Mouse (Mus musculus) heart, postnatal 0 days (tissue): ENCODE results near the gene Olfr1416. TPM values are rescaled to one million over a fixed set of nuclear protein-coding genes. Genes with fewer than 3 reads are reported as not detected.
"Not testable (repeated sequence)": the region's sequence is repeated elsewhere in the genome, so short reads cannot be mapped to it uniquely, and the experiment has no call there.

Experiments
- ATAC-seq: fragments of 200-750 bp; cut with Nextera tagmentation; 2 replicates; pipeline ENCODE4 v1.8.0; 2017; ENCODE audit warnings: low read depth, moderate number of reproducible peaks, moderate library complexity; ENCODE audit not compliant: insufficient read depth
- DNase-seq: peaks from one replicate; pipeline ENCODE4 v3.0.0-alpha.2; 2016; ENCODE audit warnings: low spot score
- H3K27ac ChIP-seq: fragments of 300-500 bp; sonication (generic); 2 replicates; pipeline ENCODE4 v1.5.1; 2014; ENCODE audit warnings: low read depth, mild to moderate bottlenecking
- H3K27me3 ChIP-seq: fragments of 300-500 bp; sonication (generic); 2 replicates; pipeline ENCODE4 v1.6.1; 2014; ENCODE audit warnings: low read length, mixed read lengths; ENCODE audit not compliant: control insufficient read depth, insufficient read depth
- H3K36me3 ChIP-seq: fragments of 300-500 bp; sonication (generic); replicated peaks from 2 replicates; pipeline ENCODE4 v1.6.1; 2014; ENCODE audit warnings: low read length, mixed read lengths; ENCODE audit not compliant: control insufficient read depth, insufficient read depth
- H3K4me1 ChIP-seq: fragments of 300-500 bp; sonication (generic); 2 replicates; pipeline ENCODE4 v1.6.1; 2014; ENCODE audit warnings: antibody characterized with exemption; ENCODE audit not compliant: control insufficient read depth, insufficient read depth
- H3K4me2 ChIP-seq: fragments of 300-500 bp; sonication (generic); 2 replicates; pipeline ENCODE4 v1.6.1; 2014; ENCODE audit warnings: low read depth, mild to moderate bottlenecking, low read length, moderate library complexity
- H3K4me3 ChIP-seq: fragments of 300-500 bp; sonication (generic); 2 replicates; pipeline ENCODE4 v1.5.1; 2014; ENCODE audit warnings: low read depth, low read length
- H3K9ac ChIP-seq: fragments of 300-500 bp; sonication (generic); replicated peaks from 2 replicates; pipeline ENCODE4 v1.6.1; 2014; ENCODE audit warnings: low read depth, low read length, mixed read lengths
- H3K9me3 ChIP-seq: fragments of 300-500 bp; sonication (generic); replicated peaks from 2 replicates; pipeline ENCODE4 v1.6.1; 2016; ENCODE audit warnings: low read length; ENCODE audit not compliant: control insufficient read depth
- CTCF ChIP-seq: IDR thresholded peaks from 2 replicates; pipeline ENCODE4 v1.5.1; 2016; ENCODE audit warnings: antibody characterized with exemption, control low read depth, low read depth
- EP300 ChIP-seq: IDR thresholded peaks from 2 replicates; pipeline ENCODE4 v1.6.1; 2016; ENCODE audit warnings: antibody characterized with exemption, low read depth
- WGBS: fragments of 180-500 bp; shearing (Covaris S2); extraction: QIAGEN DNeasy Blood & Tissue Kit; methylation state at CpG from one replicate; pipeline ENCODE4 v1.1.7; 2014; 5-methylcytosine and 5-hydroxymethylcytosine counted together
- polyA plus RNA-seq: library from polyadenylated mRNA; unstranded; fragments of >200 nt; fragmentation: Nextera tagmentation; extraction: Ambion mirVana; gene quantifications from 2 replicates; pipeline ENCODE4 v1.2.1, GENCODE M21; 2015
- total RNA-seq: library from RNA; depleted of rRNA; stranded (reverse); fragments of >200 nt; gene quantifications from 2 replicates; pipeline ENCODE4 v1.2.3, GENCODE M21; 2014; ENCODE audit warnings: low replicate concordance; rRNA removed

Olfr1416 gene
- total RNA-seq (not detected in 2 replicates), polyA plus RNA-seq (not detected in 2 replicates)

GRCm38 (mm10) chr1:92485013-92485412, at the start of gene Olfr1416:
Olfr1416 (minus strand) TSS chr1:92485113.
- H3K9ac ChIP-seq = no peak within 1 kb of the TSS
- DNase-seq = no peak
- H3K9me3 ChIP-seq = 0 out of 2 replicates have a peak, but pooled peaks cover 3% of the 10 kb centered on the region
- H3K4me2 ChIP-seq = no peak within 1 kb of the TSS
- ATAC-seq = no peak
- no peaks in the 10 kb centered on the region for H3K27me3 ChIP-seq
- no peaks in the 10 kb centered on the region for H3K36me3 ChIP-seq
- TF ChIP-seq CTCF (no peak), EP300 (no peak)
- H3K4me1 ChIP-seq = no peaks in the 10 kb centered on the region
- no peak within 1 kb of the TSS for H3K4me3 ChIP-seq
- no peak within 1 kb of the TSS for H3K27ac ChIP-seq

DNA sequence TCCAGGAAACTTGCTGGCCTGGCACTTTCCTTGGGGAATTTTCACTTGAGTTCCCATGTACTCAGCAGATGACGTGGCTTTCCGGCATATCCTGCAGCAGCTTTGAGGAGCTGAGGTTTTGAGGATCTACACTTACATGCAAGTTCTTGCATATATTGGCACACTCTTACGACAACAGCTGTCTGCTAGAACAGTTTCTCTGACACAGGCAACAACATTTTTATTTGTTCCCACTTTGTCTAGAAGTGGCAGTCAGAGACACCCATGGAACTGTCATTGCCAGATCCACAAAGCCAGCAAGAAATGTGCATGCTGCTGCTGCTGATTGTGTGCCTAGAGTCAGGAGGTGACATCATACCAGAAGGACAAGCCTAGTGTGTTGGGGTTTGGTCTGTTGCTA, 38.9 kb upstream of the Olfr1416 start:
- ATAC-seq = no peak
- H3K27ac ChIP-seq = no peak overlapping the region
- TF ChIP-seq CTCF = no peak
- no peak overlapping the region for H3K4me3 ChIP-seq
- H3K36me3 ChIP-seq = no peaks in the 10 kb centered on the region
- H3K4me2 ChIP-seq = no peak overlapping the region
- H3K27me3 ChIP-seq = no peaks in the 10 kb centered on the region
- no peaks in the 10 kb centered on the region for H3K9me3 ChIP-seq
- DNase-seq = no peak
- H3K4me1 ChIP-seq = no peaks in the 10 kb centered on the region
- no peak overlapping the region for H3K9ac ChIP-seq
- WGBS = 77% methylated on average over 3 of the region's 3 CpGs

- DNase-seq = peak; percentile 36
- Histone ChIP-seq H3K9ac (no peak overlapping the region), H3K4me3 (no peak overlapping the region), H3K4me1 (no peaks in the 10 kb centered on the region), H3K4me2 (no peak overlapping the region), H3K9me3 (no peaks in the 10 kb centered on the region), H3K27me3 (no peaks in the 10 kb centered on the region), H3K36me3 (no peaks in the 10 kb centered on the region), H3K27ac (no peak overlapping the region)
- no peak for ATAC-seq
- WGBS = 17% methylated on average over 10 of the region's 10 CpGs
- TF ChIP-seq EP300 (no peak), CTCF (peak; percentile 52)
Measured at GRCm38 (mm10) chr1:92521376-92521775, 36.5 kb upstream of the Olfr1416 start.

DNA sequence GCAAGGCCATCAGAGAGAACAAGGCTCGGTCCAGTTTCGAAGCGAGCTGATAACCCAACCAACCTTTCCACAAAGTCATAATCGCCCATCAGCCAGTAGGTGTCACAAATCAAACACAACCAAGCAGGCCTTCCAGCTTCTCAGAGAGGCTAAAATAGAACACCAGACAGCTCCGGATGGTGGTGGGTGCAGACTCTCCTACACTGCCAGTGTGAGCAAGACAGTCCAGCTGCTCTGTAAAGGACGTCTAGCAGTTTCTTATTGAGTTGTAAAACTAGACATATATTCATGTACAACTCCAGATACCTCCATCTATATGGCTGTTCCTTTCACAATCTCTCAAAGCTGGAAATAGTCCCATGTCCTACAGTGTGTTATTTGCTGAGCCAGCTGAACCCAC, 34.1 kb upstream of the Olfr1416 start:
- Histone ChIP-seq H3K4me1 (no peaks in the 10 kb centered on the region), H3K36me3 (no peaks in the 10 kb centered on the region), H3K27ac (no peak overlapping the region), H3K4me3 (no peak overlapping the region), H3K9ac (no peak overlapping the region), H3K9me3 (no peaks in the 10 kb centered on the region), H3K4me2 (no peak overlapping the region), H3K27me3 (no peaks in the 10 kb centered on the region)
- TF ChIP-seq EP300 (no peak), CTCF (no peak)
- DNase-seq (no peak), ATAC-seq (no peak)
- 66% methylated on average over 6 of the region's 6 CpGs for WGBS

DNA sequence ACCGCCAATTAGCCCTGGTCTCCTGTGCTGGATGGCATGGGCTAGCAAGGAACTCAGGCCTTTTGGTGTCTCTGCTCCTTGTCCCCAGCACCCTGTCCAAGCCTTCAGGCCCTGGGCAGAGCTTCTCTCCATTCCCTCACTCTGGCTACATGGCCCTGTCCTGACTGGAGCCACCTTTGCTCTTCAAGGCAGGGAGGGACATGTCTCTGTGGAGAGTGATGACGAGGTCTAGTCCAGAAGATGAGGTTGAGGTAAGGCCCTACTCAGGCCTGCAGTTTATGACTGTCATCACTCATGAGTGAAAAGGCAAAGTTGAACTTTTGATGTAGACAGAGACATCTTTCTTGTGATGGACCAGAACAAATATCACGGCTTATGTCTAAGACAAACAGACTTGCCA, 33.6 kb upstream of the Olfr1416 start, which contains the start of gene Olfr1414:
Gene Olfr1414, minus strand, starts transcription at position 101 of the 400 bp plus-strand sequence.
- Histone ChIP-seq H3K9me3 (no peaks in the 10 kb centered on the region), H3K9ac (no peak within 1 kb of the TSS), H3K4me2 (no peak within 1 kb of the TSS), H3K4me3 (no peak within 1 kb of the TSS), H3K4me1 (no peaks in the 10 kb centered on the region), H3K27me3 (no peaks in the 10 kb centered on the region), H3K36me3 (no peaks in the 10 kb centered on the region), H3K27ac (no peak within 1 kb of the TSS)
- 70% methylated on average over 3 of the region's 3 CpGs for WGBS
- ATAC-seq (no peak), DNase-seq (no peak)
- no peak for TF ChIP-seq CTCF
- TF ChIP-seq EP300 = no peak

GRCm38 (mm10) chr1:92515390-92515789, 30.5 kb upstream of the Olfr1416 start:
- H3K27me3 ChIP-seq = no peaks in the 10 kb centered on the region
- no peak overlapping the region for H3K9ac ChIP-seq
- no peak overlapping the region for H3K4me3 ChIP-seq
- 71% methylated on average over 11 of the region's 11 CpGs for WGBS
- H3K27ac ChIP-seq = no peak overlapping the region
- no peaks in the 10 kb centered on the region for H3K4me1 ChIP-seq
- DNase-seq (no peak), ATAC-seq (no peak)
- no peaks in the 10 kb centered on the region for H3K9me3 ChIP-seq
- no peak overlapping the region for H3K4me2 ChIP-seq
- TF ChIP-seq CTCF (no peak), EP300 (no peak)
- H3K36me3 ChIP-seq = no peaks in the 10 kb centered on the region

DNA sequence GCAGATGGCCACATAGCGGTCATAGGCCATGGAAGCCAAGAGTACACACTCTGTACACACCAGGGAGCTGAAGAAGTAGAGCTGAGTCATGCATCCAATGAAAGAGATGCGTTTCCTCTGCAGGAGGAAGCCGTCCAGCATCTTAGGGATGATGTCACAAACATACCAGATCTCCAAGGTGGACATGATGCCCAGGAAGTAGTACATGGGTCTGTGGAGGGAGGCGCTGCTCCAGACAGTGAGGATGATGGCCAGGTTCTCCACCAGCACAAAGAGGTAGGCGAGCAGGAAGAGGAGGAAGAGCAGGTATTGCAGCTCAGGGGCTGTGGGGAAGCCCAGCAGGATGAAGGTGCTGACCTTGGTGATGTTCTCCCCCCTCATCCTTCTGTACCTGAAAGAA, 26.7 kb upstream of the Olfr1416 start:
- H3K4me3 ChIP-seq, H3K36me3 ChIP-seq, ATAC-seq, DNase-seq, H3K9ac ChIP-seq, H3K27ac ChIP-seq, H3K9me3 ChIP-seq, H3K27me3 ChIP-seq, H3K4me2 ChIP-seq, H3K4me1 ChIP-seq: not testable (repeated sequence)
- 71% methylated on average over 4 of the region's 5 CpGs for WGBS
